Mouse (Mus musculus): ENCODE data around the gene Grik3.

The Grik3 gene

GRCm38 (mm10) chr4:125545768-125546220, 55.3 kb downstream of the Grik3 start:
- DNase-seq: no peak

GRCm38 (mm10) chr4:125548190-125548589, 57.7 kb downstream of the Grik3 start:
- no peak for DNase-seq

GRCm38 (mm10) chr4:125553754-125554153, 63.3 kb downstream of the Grik3 start:
- no peak for DNase-seq

- DNase-seq: no peak
Observed at GRCm38 (mm10) chr4:125556405-125557308, 66.2 kb downstream of the Grik3 start.

GRCm38 (mm10) chr4:125559564-125559963, 69.1 kb downstream of the Grik3 start:
- no peak for DNase-seq

GRCm38 (mm10) chr4:125560806-125561205, 70.3 kb downstream of the Grik3 start:
- DNase-seq: no peak

- DNase-seq: no peak
Observed at GRCm38 (mm10) chr4:125563579-125563978, 73.1 kb downstream of the Grik3 start.

- DNase-seq: peak; percentile 34
Observed at GRCm38 (mm10) chr4:125564008-125564710, 73.7 kb downstream of the Grik3 start.

GRCm38 (mm10) chr4:125565711-125566439, 75.4 kb downstream of the Grik3 start:
- no peak for DNase-seq

GRCm38 (mm10) chr4:125568210-125568609, 77.7 kb downstream of the Grik3 start:
- no peak for DNase-seq

GRCm38 (mm10) chr4:125571651-125572311, 81.3 kb downstream of the Grik3 start:
- DNase-seq: no peak

- DNase-seq: no peak
Observed at GRCm38 (mm10) chr4:125572312-125572663, 81.8 kb downstream of the Grik3 start.

- peak; percentile 43 for DNase-seq
Observed at GRCm38 (mm10) chr4:125573000-125573399, 82.5 kb downstream of the Grik3 start.

GRCm38 (mm10) chr4:125573951-125574675, 83.6 kb downstream of the Grik3 start:
- no peak for DNase-seq

- DNase-seq: no peak
Observed at GRCm38 (mm10) chr4:125580336-125580735, 89.8 kb downstream of the Grik3 start.

- DNase-seq: no peak
Observed at GRCm38 (mm10) chr4:125583272-125583671, 92.8 kb downstream of the Grik3 start.

- no peak for DNase-seq
Observed at GRCm38 (mm10) chr4:125583935-125584334, 93.4 kb downstream of the Grik3 start.

GRCm38 (mm10) chr4:125584676-125585075, 94.2 kb downstream of the Grik3 start:
- no peak for DNase-seq

- no peak for DNase-seq
Observed at GRCm38 (mm10) chr4:125587577-125587976, 97.1 kb downstream of the Grik3 start.

GRCm38 (mm10) chr4:125590241-125590919, 99.9 kb downstream of the Grik3 start:
- peak; percentile 80 for DNase-seq

- DNase-seq: no peak
Observed at GRCm38 (mm10) chr4:125592663-125593062, 102.2 kb downstream of the Grik3 start.
